Mouse (Mus musculus): ENCODE measurements around the gene Chst4.
A peak's percentile ranks its signal among the peaks of the same experiment; 100 is the strongest.
"Not testable (repeated sequence)": the region's sequence is repeated elsewhere in the genome, so short reads cannot be mapped to it uniquely, and the experiment has no call there.

The Chst4 gene

GRCm38 (mm10) chr8:110039659-110040058 lies at the start of gene Chst4:
Gene Chst4, minus strand, starts transcription at chr8:110039740.
- DNase-seq (ENCODE audit: low spot score in 2 of 2) = no peak

- DNase-seq (ENCODE audit: low spot score in 2 of 2) = no peak
Observed at GRCm38 (mm10) chr8:110082416-110083105, 43.0 kb upstream of the Chst4 start.

GRCm38 (mm10) chr8:110079282-110080221 lies 40.0 kb upstream of the Chst4 start, which contains the start of gene Zfp612:
Gene Zfp612, plus strand, starts transcription at chr8:110079746.
- DNase-seq (ENCODE audit: low spot score in 2 of 2) = peak; percentile 57 to 69

- no peak for DNase-seq (ENCODE audit: low spot score in 2 of 2)
Observed at GRCm38 (mm10) chr8:110074496-110074895, 35.0 kb upstream of the Chst4 start.

- DNase-seq (ENCODE audit: low spot score in 2 of 2) = peak; percentile 21 to 30
Observed at GRCm38 (mm10) chr8:110071600-110071999, 32.1 kb upstream of the Chst4 start.

GRCm38 (mm10) chr8:110069706-110070105 lies 30.2 kb upstream of the Chst4 start:
- no peak for DNase-seq (ENCODE audit: low spot score in 2 of 2)

GRCm38 (mm10) chr8:110065676-110066075 lies 26.1 kb upstream of the Chst4 start:
- DNase-seq (ENCODE audit: low spot score in 2 of 2) = no peak

GRCm38 (mm10) chr8:110064606-110065365 lies 25.2 kb upstream of the Chst4 start:
- DNase-seq (ENCODE audit: low spot score in 2 of 2) = no peak

GRCm38 (mm10) chr8:110064161-110064560 lies 24.6 kb upstream of the Chst4 start:
- DNase-seq (ENCODE audit: low spot score in 2 of 2) = no peak

GRCm38 (mm10) chr8:110058207-110058606 lies 18.7 kb upstream of the Chst4 start:
- DNase-seq (ENCODE audit: low spot score in 2 of 2) = no peak

GRCm38 (mm10) chr8:110051208-110051607 lies 11.7 kb upstream of the Chst4 start:
- DNase-seq (ENCODE audit: low spot score in 2 of 2) = no peak

- DNase-seq (ENCODE audit: low spot score in 2 of 2) = no peak
Observed at GRCm38 (mm10) chr8:110040509-110040908, 969 bp upstream of the Chst4 start.

- no peak for DNase-seq (ENCODE audit: low spot score in 2 of 2)
Observed at GRCm38 (mm10) chr8:110039216-110039615, 324 bp downstream of the Chst4 start.

GRCm38 (mm10) chr8:110036156-110036555 lies 3.4 kb downstream of the Chst4 start:
- DNase-seq (ENCODE audit: low spot score in 2 of 2) = no peak

- no peak for DNase-seq (ENCODE audit: low spot score in 2 of 2)
Observed at GRCm38 (mm10) chr8:110034331-110034730, 5.2 kb downstream of the Chst4 start.

GRCm38 (mm10) chr8:110033771-110034170 lies 5.8 kb downstream of the Chst4 start:
- DNase-seq (ENCODE audit: low spot score in 2 of 2) = not testable (repeated sequence)

GRCm38 (mm10) chr8:110022768-110023344 lies 16.7 kb downstream of the Chst4 start:
- no peak for DNase-seq (ENCODE audit: low spot score in 2 of 2)

- DNase-seq (ENCODE audit: low spot score in 2 of 2) = no peak
Observed at GRCm38 (mm10) chr8:110022081-110022480, 17.5 kb downstream of the Chst4 start.

GRCm38 (mm10) chr8:110010868-110011267 lies 28.7 kb downstream of the Chst4 start:
- no peak for DNase-seq (ENCODE audit: low spot score in 2 of 2)

- no peak for DNase-seq (ENCODE audit: low spot score in 2 of 2)
Observed at GRCm38 (mm10) chr8:110008995-110009446, 30.5 kb downstream of the Chst4 start.

- DNase-seq (ENCODE audit: low spot score in 2 of 2) = no peak
Observed at GRCm38 (mm10) chr8:110008228-110008994, 31.1 kb downstream of the Chst4 start.
